12 mouse cellular contexts compared by ENCODE assay signal in genomic region chr2:27321431-27321875, GRCm38 (mm10).
DNase-seq lines count a peak whose midpoint lies in the region; ATAC-seq lines count a peak whose summit lies in the region.
"Had no signal": no experiment of that assay in that cellular context is flagged by ENCODE, and none has a peak within 500 bp of the region (broad histone marks: within the 10 kb centered on the region; RNA-seq: fewer than 3 reads in every experiment).

No protein-coding gene starts in this region.

- peak overlapping the region; percentile 66; the same call in 1 of the 2 replicates for H3K27ac ChIP-seq in hindbrain, embryonic 10.5 days
- H3K27ac ChIP-seq in neural tube, embryonic 13.5 days (replicated peaks), result peak overlapping the region; percentile 71
- H3K27ac ChIP-seq: heart, embryonic 15.5 days; left cerebral cortex, adult 2 months; macrophage had no signal

- H3K4me2 ChIP-seq in neural tube, embryonic 13.5 days, result no peak overlapping the region
- H3K4me2 ChIP-seq: heart, embryonic 15.5 days had no signal

- H3K4me1 ChIP-seq in hindbrain, embryonic 10.5 days (replicated peaks), result peaks cover 86% of the 10 kb centered on the region
- peaks cover 82% of the 10 kb centered on the region for H3K4me1 ChIP-seq in neural tube, embryonic 13.5 days (replicated peaks)

- H3K27me3 ChIP-seq in hindbrain, embryonic 10.5 days (ENCODE audit: insufficient read depth, poor library complexity, severe bottlenecking), result no peaks in the 10 kb centered on the region
- H3K27me3 ChIP-seq in neural tube, embryonic 13.5 days, result no peaks in the 10 kb centered on the region
- H3K27me3 ChIP-seq: heart, embryonic 15.5 days had no signal

- ATAC-seq in neural tube, embryonic 13.5 days (ENCODE audit: low read depth), result 0 out of 2 replicates have a peak, but pooled peaks have one; percentile 40

- peaks cover 10% of the 10 kb centered on the region for H3K36me3 ChIP-seq in hindbrain, embryonic 10.5 days
- H3K36me3 ChIP-seq in neural tube, embryonic 13.5 days, result no peaks in the 10 kb centered on the region
- H3K36me3 ChIP-seq: heart, embryonic 15.5 days had no signal

- peak overlapping the region; percentile 34; the same call in 1 of the 2 replicates for H3K9ac ChIP-seq in neural tube, embryonic 13.5 days
- H3K9ac ChIP-seq: heart, embryonic 15.5 days had no signal

- peak; percentile 55 for DNase-seq in retina, postnatal 1 day
- DNase-seq in retina, embryonic 14.5 days (ENCODE audit: low spot score), result no peak
- peak; percentile 52 for DNase-seq in embryo, embryonic 10 days (ENCODE audit: low spot score)
- DNase-seq in hindbrain, embryonic 10.5 days (ENCODE audit: low spot score), result peak; percentile 39
- no peak for DNase-seq in gastrocnemius, adult 18-20 months (ENCODE audit: low spot score)
- no peak for DNase-seq in right cerebral cortex, postnatal 36 days (ENCODE audit: low spot score in 2 of 2)
- DNase-seq: kidney, adult 8-10 months; thymus, adult 18-20 months had no signal

- H3K9me3 ChIP-seq in hindbrain, embryonic 10.5 days, result no peaks in the 10 kb centered on the region
- H3K9me3 ChIP-seq in neural tube, embryonic 13.5 days, result no peaks in the 10 kb centered on the region
- H3K9me3 ChIP-seq: heart, embryonic 15.5 days had no signal

- no peak overlapping the region for H3K4me3 ChIP-seq in hindbrain, embryonic 10.5 days
- no peak overlapping the region for H3K4me3 ChIP-seq in neural tube, embryonic 13.5 days
- H3K4me3 ChIP-seq: heart, embryonic 15.5 days; left cerebral cortex, adult 2 months had no signal

- 10% methylated on average over 6 of the region's 6 CpGs for WGBS in hindbrain, embryonic 10.5 days
- 6% methylated on average over 6 of the region's 6 CpGs for WGBS in neural tube, embryonic 13.5 days

Comparison
In these comparisons a context has a peak if more than half of its experiments do, and no peak if none do; other contexts are left out.
1. DNase-seq: peak in retina, postnatal 1 day (single experiment), embryo, embryonic 10 days (single experiment) and hindbrain, embryonic 10.5 days (single experiment); none in retina, embryonic 14.5 days (single experiment), gastrocnemius, adult 18-20 months (single experiment) and right cerebral cortex, postnatal 36 days (0 of 2).